Mouse (Mus musculus): ENCODE data around the gene Ankrd36.
"Not testable (repeated sequence)": the region's sequence is repeated elsewhere in the genome, so short reads cannot be mapped to it uniquely, and the experiment has no call there.

The Ankrd36 gene

GRCm38 (mm10) chr11:5569474-5569873, at the start of gene Ankrd36:
Ankrd36 (plus strand) TSS chr11:5569684.
- DNase-seq: no peak

DNA sequence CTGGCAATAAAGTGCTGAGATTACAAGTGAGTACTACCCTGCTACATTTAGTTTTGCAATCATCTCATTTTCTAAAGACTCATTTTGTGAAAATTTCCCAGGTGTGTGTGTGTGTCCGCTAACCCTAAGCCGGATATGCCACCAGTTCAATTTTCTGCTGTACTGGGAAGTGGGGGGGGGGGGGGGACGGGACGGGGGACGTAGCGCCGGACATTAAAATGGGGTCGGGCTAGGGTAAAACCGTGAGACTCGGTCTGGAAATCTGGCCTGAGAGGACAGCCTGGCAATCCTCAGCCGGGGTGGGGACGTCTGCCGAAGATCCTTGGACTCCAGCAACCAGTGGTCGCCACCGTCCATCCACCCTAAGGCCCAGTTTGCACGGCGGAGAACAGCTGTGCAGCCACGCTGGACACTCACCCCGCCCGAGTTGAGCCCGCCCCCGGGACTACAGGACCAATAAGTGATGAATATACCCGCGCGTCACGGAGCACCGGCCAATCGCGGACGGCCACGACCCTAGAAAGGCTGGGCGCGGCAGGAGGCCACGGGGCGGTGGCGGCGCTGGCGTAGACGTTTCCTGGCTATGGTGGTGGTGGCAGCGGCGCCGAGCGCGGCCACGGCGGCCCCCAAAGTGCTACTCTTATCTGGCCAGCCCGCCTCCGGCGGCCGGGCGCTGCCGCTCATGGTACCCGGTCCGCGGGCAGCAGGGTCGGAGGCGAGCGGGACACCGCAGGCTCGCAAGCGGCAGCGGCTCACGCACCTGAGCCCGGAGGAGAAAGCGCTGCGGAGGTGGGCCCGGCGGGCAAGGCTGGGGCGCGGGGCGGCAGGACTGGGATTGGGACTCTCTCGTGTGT, 48.8 kb upstream of the Ankrd36 start, which contains the start of gene Xbp1:
Gene Xbp1 (plus strand): TSS at position 248 of the 854 bp plus-strand sequence.
- DNase-seq: peak; percentile 95

DNA sequence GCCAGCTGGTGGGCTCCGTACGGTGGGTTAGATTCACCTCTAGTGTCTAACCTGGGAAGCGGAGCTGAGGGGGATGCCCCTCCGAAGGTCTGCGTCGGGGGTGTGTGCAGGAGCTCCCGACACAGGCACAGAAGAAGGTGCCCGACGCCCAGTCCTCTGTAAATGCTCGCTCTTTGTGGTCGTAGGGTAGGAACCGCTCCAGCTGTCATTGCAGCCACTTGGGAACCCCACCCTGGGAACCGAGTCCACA, 48.3 kb upstream of the Ankrd36 start:
- DNase-seq: no peak

DNA sequence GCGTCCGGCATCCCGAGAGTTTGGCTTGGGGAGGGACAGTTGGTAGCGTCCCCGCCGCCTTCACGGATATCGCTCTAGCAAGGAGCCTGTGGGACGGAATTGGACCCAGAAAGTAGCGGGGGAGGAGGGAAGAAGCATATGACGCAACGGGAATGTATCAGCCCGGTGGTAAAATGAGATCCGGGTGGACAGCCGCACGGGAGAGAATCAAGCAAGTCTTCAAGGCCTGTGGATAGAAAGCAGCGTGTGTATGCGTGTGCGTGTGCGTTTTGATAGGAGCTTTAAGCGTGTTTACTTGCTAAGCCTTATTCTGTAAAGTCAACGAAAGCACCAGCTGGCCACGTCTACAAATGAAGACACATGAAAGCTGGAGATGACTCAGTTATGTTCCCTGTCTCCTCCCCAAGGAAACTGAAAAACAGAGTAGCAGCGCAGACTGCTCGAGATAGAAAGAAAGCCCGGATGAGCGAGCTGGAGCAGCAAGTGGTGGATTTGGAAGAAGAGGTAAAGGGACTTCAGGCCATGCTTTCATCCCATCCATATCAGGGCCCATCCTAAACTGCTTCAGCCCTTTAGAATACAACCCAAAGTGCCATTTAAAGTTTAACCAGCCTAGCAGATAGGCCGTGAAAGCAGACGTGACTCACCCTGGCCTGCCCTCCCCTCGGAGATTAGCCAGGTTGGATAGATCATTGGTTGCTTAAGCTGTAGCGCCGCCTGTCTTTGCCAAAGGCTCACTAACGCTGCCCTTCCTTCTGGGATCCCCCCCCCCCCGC, 47.8 kb upstream of the Ankrd36 start:
- DNase-seq: peak; percentile 71

- no peak for DNase-seq
Observed at GRCm38 (mm10) chr11:5522798-5523415, 46.6 kb upstream of the Ankrd36 start.

DNA sequence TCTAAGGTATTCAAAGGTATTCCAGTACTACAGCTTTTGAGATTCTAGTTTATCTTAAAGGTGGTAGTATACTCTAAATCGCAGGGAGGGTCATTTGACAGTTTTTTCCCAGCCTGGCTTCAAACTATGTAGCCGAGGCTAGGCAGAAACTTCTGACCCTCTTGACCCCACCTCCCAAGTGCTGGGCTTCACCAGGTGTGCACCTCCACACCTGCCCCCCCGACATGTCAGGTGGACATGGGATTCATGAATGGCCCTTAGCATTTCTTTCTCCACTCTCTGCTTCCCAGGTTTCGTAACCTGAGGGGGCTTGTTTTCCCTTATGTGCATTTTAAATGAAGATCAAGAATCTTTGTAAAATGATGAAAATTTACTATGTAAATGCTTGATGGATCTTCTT, 44.1 kb upstream of the Ankrd36 start:
- DNase-seq: no peak

- DNase-seq: no peak
Observed at GRCm38 (mm10) chr11:5526573-5527439, 42.7 kb upstream of the Ankrd36 start.

DNA sequence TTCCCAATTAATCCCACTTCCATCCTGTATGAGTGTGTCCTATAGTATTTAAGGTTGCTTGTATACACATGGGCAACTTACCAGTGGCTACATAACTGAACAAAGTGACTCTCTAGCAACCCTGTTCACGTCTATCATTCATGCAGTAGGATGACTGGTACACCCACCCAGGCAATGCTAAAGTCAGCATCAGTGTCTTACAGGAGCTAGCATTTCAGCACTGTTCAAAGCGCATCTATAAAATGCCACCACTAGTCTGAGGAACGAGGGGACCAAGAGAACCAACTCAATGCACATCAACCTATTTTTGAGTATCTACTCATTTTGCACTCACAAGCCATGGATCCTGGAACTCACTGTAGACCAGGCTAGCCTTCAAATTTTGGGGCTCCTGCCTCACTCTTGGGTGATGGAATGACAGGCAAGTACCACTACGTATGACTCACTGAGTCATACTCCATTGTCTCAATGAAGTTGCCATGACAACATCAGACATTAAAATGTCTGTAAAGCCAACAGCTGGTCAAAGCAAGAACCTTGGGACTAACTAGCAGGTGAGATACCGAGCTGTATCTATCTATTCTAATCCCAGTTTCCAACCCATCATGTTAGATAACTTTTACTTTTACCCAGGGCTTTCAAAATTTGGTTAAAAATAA, 41.5 kb upstream of the Ankrd36 start:
- DNase-seq: no peak

DNA sequence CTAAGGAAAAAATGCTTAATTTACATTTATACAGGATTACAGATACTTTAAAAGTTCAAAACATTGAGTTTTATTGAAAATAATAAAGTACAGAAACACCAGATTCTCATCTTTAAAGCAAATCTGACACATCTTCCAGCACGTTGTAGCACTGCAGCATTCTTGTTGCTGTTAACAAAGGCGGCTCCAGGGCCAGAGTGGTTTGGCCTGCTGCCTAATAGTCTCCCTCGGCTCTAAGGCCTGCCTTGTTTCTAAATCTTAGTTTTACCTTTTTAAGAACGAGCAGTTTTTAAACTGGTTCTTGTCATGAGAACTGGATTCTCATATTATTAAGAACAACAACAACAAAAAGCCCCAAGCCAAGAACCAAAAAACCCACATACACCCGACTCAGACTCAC, 40.6 kb upstream of the Ankrd36 start:
- no peak for DNase-seq

DNA sequence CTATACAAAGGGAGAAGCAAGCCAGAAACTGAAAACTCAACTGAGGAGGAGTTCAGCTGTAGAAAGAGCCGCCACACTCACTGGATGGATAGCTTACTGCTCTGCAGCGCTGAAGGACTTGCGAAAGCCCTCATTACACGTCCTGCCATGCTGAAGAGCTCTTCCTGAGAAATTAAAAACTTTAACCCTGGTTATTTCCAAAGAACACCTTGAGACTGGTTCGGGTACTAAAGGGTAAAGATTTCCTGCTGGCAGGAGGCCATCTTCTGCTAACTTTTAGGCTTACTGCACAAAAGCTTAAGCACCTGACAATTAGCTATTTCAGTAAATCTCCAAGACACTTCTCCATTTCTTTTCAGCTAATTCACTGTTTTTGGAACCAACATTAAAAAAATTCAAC, 39.3 kb upstream of the Ankrd36 start:
- no peak for DNase-seq

- no peak for DNase-seq
Observed at GRCm38 (mm10) chr11:5530717-5531116, 38.8 kb upstream of the Ankrd36 start.

DNA sequence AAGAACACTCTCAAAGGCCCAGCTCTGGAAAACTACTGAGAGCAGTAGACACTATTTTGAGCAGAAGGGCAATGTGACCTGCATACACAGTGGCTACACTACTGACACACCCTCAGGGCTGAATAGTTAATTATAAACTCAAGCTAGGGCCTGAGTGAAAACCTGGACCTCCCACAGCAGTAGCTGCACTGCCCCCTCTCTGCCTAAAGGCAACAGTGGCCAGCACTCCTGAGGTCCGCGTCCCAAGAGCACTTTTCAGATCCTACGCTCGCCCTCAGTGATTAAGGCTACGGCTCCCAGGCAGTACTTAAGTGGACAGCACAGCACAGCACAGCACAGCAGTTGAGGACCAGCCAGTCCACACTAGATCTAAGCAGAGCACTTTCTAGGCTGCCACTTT, 36.4 kb upstream of the Ankrd36 start:
- DNase-seq: no peak

- DNase-seq: not testable (repeated sequence)
Observed at GRCm38 (mm10) chr11:5537454-5537853, 32.0 kb upstream of the Ankrd36 start.

DNA sequence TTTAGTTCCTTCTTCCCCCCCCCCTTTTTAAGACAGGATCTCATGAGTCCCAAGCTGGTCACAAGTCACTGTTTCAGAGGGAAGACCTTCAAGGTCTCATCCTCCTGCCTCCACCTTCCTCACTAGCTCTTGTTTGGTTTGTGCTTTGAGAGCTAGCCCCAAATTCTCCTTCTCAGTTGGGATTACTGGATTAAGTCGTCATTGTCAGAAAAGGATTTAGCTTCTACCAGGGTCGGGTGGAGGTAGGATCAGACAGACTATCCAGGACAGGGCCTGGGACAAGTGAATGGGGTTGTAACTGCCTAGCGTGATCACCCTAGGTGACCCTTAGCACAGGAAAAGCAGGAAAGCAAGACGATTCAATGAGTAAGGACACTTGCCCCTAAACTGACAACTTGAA, 29.2 kb upstream of the Ankrd36 start:
- no peak for DNase-seq

DNA sequence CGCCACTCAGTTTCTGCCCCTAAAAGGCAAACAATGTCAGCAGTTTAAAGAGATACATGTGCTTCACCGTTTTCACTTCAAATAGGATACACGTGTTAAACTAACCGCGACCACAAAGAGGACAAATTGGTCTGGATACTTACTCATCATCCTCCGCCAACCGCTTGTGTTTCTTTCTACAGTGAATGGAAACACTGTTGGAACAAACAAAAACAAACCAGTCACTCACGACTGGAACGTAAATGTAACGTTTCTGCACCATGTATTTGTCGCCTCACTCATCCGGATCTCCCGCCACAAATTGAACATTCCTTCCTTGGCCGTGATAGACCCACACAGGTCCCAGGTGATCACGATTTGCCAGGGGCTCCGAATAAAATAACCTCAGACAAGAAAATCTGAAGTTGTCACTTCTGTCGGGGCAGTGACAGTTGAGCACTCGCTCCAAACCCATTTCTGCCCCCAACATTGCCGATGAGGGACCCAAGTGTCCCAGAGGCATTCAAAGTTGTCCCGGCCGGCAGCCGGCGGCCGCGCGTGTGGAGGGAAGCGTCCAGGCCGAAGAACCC, 28.2 kb upstream of the Ankrd36 start:
- DNase-seq: no peak

DNA sequence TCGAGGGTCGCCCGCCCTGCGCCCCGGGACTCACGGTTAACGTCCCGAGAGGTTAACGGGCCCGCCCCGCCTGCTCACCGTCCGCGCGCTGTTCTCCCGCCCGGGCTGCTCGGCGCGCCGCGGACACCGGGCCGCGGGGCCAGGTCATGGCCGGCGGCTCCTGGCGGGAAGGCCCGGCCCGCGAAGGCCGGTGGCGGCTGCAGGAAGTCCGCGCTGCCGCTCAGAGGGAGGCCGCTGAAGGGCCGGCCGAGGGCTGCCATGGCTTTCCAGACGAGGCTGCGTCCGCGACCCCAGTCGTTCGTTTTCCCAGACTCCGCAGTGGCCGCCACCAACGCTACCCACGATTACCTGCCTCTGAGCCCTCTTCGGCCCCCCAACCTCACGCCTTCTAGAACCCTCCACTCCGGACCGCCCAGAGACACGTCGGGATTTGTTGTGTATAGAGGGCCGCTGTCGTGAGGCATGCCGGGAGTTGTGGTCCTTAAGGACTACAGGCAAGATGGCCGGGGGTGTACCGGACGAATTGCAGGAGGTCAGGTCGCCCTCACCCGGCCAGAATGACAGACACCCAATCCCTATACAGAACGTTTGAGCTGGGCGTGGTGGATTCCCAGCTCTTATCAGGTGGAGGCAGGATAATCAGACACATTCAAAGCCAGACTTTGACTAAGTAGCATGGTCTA, 27.5 kb upstream of the Ankrd36 start, which contains the start of gene Ccdc117:
Gene Ccdc117 (minus strand): TSS at position 389 of the 683 bp plus-strand sequence.
- DNase-seq: peak; percentile 92

GRCm38 (mm10) chr11:5542482-5543185, 26.9 kb upstream of the Ankrd36 start:
- DNase-seq: no peak

DNA sequence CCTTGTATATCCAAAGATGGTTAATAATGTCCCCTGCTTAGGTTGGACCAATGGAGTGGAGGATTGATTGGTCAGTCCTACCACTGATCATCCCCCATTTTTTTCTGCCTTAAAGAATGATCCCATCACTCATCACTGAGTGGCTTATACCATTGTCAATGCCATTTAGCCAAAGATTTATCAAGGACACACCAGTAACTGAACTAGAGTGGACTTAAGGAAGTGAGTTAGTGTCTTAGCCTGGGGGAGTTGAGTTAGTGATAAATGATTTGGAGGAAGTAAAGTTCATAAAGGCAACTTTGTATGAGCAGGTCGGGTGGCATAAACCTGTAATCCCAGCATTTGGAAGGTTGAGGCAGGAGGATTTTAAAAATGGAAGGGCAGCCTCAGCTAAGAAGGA, 26.2 kb upstream of the Ankrd36 start:
- no peak for DNase-seq

DNA sequence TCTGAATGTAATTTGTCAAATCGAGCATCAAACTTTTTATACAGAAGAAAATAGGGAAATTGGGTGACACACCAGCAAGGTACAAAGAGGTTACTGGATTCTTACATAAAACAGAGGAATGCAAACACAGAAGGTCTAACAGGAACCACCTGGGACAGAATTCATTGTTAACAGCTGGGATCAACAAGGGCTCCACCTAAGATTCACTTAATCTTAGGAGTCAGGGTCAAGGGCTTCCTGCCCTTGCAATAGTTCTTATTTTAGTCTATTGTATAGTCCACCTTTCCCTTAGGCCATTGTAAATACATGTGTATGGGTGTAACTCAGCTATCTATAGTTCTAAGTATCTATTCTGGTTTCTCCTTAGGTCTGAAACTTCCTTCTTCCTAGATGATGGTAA, 24.8 kb upstream of the Ankrd36 start:
- not testable (repeated sequence) for DNase-seq

DNA sequence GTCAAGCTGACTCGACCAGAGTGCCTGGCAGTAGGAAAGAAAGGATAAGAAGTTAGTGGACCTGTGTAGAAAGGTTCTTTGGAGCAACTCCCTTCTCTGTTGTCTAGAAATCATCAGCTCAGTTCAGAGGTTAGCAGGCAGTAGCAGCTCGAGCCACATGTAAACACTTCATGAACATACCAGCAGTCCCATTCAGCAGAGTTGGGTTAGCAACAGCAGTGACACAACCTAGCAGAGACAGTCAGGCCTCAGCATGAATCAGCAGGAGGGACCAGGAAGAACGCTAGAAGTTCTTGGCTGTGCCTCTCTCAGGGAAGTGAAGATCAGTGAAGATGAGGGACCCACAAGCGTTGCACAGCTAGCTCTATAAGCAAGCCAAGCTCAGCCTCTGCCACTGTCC, 24.0 kb upstream of the Ankrd36 start:
- DNase-seq: no peak

GRCm38 (mm10) chr11:5546693-5547092, 22.8 kb upstream of the Ankrd36 start:
- DNase-seq: no peak

All from cerebellum, adult 11-12 months (tissue).